Mouse (Mus musculus) intestine, postnatal 0 days (tissue): Measurements from ENCODE around the gene Iqce. TPM values are rescaled to one million over a fixed set of nuclear protein-coding genes. Genes with fewer than 3 reads are reported as not detected.

Experiments
- ATAC-seq: fragments of 200-750 bp; cut with Nextera tagmentation; 2 replicates; pipeline ENCODE4 v1.8.0; 2017; ENCODE audit warnings: mild to moderate bottlenecking, moderate TSS enrichment, moderate library complexity
- H3K27ac ChIP-seq: fragments of 300-500 bp; sonication (generic); 2 replicates; pipeline ENCODE4 v1.5.1; 2014; ENCODE audit warnings: mild to moderate bottlenecking, low read depth, low read length, moderate library complexity
- H3K27me3 ChIP-seq: fragments of 300-500 bp; sonication (generic); replicated peaks from 2 replicates; pipeline ENCODE4 v1.6.1; 2014; ENCODE audit warnings: low read length, mixed read lengths; ENCODE audit not compliant: control insufficient read depth, insufficient read depth
- H3K36me3 ChIP-seq: fragments of 300-500 bp; sonication (generic); 2 replicates; pipeline ENCODE4 v1.6.1; 2014; ENCODE audit warnings: mild to moderate bottlenecking, moderate library complexity; ENCODE audit not compliant: control insufficient read depth, insufficient read depth
- H3K4me1 ChIP-seq: fragments of 300-500 bp; sonication (generic); replicated peaks from 2 replicates; pipeline ENCODE4 v1.6.1; 2014; ENCODE audit warnings: antibody characterized with exemption, low read length, mixed read lengths; ENCODE audit not compliant: control insufficient read depth, insufficient read depth
- H3K4me2 ChIP-seq: fragments of 300-500 bp; sonication (generic); replicated peaks from 2 replicates; pipeline ENCODE4 v1.6.1; 2014; ENCODE audit warnings: low read depth, mild to moderate bottlenecking, moderate library complexity
- H3K4me3 ChIP-seq: fragments of 300-500 bp; sonication (generic); 2 replicates; pipeline ENCODE4 v1.5.1; 2014; ENCODE audit warnings: low read depth, low read length
- H3K9ac ChIP-seq: fragments of 300-500 bp; sonication (generic); 2 replicates; pipeline ENCODE4 v1.6.1; 2014; ENCODE audit warnings: mild to moderate bottlenecking, low read depth, low read length
- H3K9me3 ChIP-seq: fragments of 300-500 bp; sonication (generic); 2 replicates; pipeline ENCODE4 v1.6.1; 2016; ENCODE audit warnings: mixed run types; ENCODE audit not compliant: control insufficient read depth
- CTCF ChIP-seq: sonication (generic); IDR thresholded peaks from 2 replicates; pipeline ENCODE4 v1.5.1; 2016; ENCODE audit warnings: low read depth, mild to moderate bottlenecking, control low read depth, antibody characterized with exemption, moderate library complexity
- WGBS: fragments of 180-500 bp; shearing (Covaris S2); extraction: QIAGEN DNeasy Blood & Tissue Kit; methylation state at CpG from one replicate; pipeline ENCODE4 v1.1.7; 2014; 5-methylcytosine and 5-hydroxymethylcytosine counted together
- polyA plus RNA-seq: library from polyadenylated mRNA; unstranded; fragments of >200 nt; fragmentation: Nextera tagmentation; extraction: Ambion mirVana; gene quantifications from 2 replicates; pipeline ENCODE4 v1.2.1, GENCODE M21; 2015

Iqce gene
- polyA plus RNA-seq, 1 experiment from 2014 or later: 5.7 TPM

DNA sequence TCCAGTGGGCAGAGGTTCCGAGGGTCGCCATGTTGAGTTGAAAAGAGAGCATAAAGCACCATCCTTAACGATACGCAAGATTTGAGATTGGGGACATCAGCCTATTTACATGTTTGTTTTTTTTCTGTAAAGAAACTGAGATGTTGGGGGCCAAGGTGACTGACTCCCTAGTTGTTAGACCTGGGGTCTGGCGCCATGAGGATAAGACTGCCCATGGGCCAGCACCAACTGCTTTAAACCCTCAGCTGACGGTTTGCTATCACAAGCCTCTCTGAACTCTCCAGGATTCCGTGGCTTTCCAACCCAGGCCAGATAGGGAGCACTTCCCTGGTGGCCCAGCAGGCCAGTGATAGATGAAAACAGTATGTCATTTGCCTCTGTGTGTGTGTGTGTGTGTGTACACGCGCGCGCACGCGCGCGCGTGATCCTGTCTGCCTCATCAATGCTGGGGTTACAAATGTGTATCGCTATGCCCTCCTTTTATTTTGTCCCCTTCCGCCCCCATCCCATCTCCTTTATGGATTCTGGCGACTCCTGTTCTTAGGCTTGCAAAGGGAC, 519 bp upstream of the Iqce start:
- Histone ChIP-seq H3K4me1 (0 out of 2 replicates have a peak, but pooled peaks cover 6% of the 10 kb centered on the region), H3K9me3 (no peaks in the 10 kb centered on the region), H3K27me3 (no peaks in the 10 kb centered on the region), H3K4me3 (peak overlapping the region; percentile 63), H3K27ac (no peak overlapping the region), H3K36me3 (peaks cover 3% of the 10 kb centered on the region; the same call in 1 of the 2 replicates), H3K4me2 (peak overlapping the region; percentile 89), H3K9ac (peak overlapping the region; percentile 54)
- WGBS: 55% methylated on average over 19 of the region's 19 CpGs
- no peak for ATAC-seq
- TF ChIP-seq CTCF: no peak

DNA sequence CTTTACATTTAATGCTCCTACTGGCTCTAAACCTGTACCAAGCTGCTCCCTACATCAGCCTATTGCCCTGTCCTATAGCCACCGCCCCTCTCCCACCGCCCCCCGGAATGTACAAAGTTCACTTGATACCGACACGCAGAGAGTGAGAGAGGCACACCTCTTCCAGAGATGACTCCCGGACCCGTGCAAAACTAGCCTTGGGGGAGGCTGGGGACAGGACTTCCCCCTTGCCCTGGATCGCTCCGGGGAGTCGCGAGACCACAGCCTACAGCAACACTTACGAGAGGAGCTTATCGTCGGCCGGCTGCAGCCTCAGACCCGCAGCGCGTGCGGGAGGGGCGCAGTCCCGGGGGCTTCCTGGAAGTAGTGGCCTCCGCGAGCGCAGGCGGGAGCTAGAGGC, 517 bp downstream of the Iqce start:
- Histone ChIP-seq H3K9me3 (no peaks in the 10 kb centered on the region), H3K4me3 (peak overlapping the region; percentile 63), H3K27me3 (no peaks in the 10 kb centered on the region), H3K27ac (peak overlapping the region; percentile 60), H3K4me1 (0 out of 2 replicates have a peak, but pooled peaks cover 6% of the 10 kb centered on the region), H3K36me3 (peaks cover 6% of the 10 kb centered on the region), H3K9ac (peak overlapping the region; percentile 54), H3K4me2 (peak overlapping the region; percentile 89)
- peak; percentile 2; the same call in 1 of the 2 replicates for ATAC-seq
- WGBS: under 1% methylated on average over 25 of the region's 25 CpGs
- no peak for TF ChIP-seq CTCF

DNA sequence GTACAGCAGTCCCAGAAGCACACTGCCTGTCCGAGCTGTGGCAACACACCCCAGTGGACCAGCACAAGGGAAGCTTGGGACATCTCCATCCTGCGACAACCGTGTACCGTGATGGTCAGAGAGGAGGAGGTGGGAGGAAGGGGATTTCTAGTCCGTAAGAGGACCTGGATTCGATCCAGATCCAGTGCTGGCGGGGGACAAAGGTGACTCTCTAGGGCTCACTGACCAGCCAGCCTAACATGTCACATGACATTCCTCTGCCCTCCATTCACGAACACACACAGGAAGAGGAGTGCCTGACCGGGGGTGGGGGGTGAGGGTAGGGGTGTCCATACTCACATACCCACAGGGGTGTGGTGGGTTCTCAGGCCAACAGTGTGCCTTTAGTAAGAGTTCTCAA, 2.4 kb downstream of the Iqce start:
- no peak for ATAC-seq
- 67% methylated on average over 9 of the region's 9 CpGs for WGBS
- H3K27ac ChIP-seq: no peak overlapping the region
- H3K4me1 ChIP-seq: 0 out of 2 replicates have a peak, but pooled peaks cover 2% of the 10 kb centered on the region
- peaks cover 11% of the 10 kb centered on the region for H3K36me3 ChIP-seq
- no peaks in the 10 kb centered on the region for H3K27me3 ChIP-seq
- no peak overlapping the region for H3K4me2 ChIP-seq
- TF ChIP-seq CTCF: no peak
- no peaks in the 10 kb centered on the region for H3K9me3 ChIP-seq
- H3K4me3 ChIP-seq: no peak overlapping the region
- no peak overlapping the region for H3K9ac ChIP-seq

DNA sequence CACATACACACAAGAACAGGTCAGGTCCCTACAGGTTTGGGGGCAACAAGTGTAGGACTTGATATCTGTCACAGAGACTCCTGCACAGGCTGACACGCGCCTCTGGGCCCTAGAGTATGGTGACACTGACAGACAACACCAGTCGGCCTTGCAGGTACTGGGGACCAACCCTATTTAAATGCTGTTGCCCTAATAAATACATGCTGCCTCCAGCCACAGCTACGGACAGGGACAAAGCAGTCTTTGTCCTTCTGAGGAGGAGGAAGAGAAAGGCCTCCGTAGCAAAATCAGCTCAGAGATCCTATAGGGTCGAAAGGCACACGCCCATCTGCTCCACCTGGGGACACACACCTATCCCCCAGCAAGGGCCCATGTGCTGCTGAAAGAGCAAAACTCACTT, 6.2 kb downstream of the Iqce start:
- no peaks in the 10 kb centered on the region for H3K27me3 ChIP-seq
- no peak overlapping the region for H3K9ac ChIP-seq
- no peaks in the 10 kb centered on the region for H3K4me1 ChIP-seq
- TF ChIP-seq CTCF: no peak
- WGBS: 48% methylated on average over 7 of the region's 7 CpGs
- H3K36me3 ChIP-seq: peaks cover 38% of the 10 kb centered on the region
- no peak overlapping the region for H3K27ac ChIP-seq
- H3K4me2 ChIP-seq: no peak overlapping the region
- H3K4me3 ChIP-seq: no peak overlapping the region
- peak; percentile 56 for ATAC-seq
- H3K9me3 ChIP-seq: no peaks in the 10 kb centered on the region

DNA sequence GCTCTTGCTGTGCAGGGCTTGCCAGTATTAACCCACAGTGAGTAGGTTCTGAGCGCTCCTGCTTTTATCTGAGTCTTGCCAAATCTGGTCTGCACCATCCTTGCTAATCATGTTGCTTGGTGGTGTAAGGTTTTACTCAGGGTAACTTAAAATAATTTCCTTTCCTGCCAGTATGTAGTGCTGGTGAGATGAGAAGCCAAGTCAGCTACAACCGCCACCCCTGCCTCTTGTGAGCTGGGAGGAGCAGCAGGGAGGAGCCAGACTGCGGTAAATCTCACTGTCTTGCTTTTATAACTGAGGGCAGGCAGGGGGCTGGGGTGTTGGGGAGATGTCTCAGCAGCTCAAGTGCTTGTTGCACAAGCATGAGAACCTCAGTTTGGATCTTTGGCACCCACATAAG, 13.7 kb downstream of the Iqce start:
- Histone ChIP-seq H3K9me3 (no peaks in the 10 kb centered on the region), H3K27me3 (no peaks in the 10 kb centered on the region), H3K4me2 (no peak overlapping the region), H3K27ac (no peak overlapping the region), H3K4me1 (no peaks in the 10 kb centered on the region), H3K4me3 (no peak overlapping the region), H3K36me3 (peaks cover 54% of the 10 kb centered on the region), H3K9ac (no peak overlapping the region)
- TF ChIP-seq CTCF: no peak
- no peak for ATAC-seq
- WGBS: 69% methylated on average over 3 of the region's 3 CpGs

DNA sequence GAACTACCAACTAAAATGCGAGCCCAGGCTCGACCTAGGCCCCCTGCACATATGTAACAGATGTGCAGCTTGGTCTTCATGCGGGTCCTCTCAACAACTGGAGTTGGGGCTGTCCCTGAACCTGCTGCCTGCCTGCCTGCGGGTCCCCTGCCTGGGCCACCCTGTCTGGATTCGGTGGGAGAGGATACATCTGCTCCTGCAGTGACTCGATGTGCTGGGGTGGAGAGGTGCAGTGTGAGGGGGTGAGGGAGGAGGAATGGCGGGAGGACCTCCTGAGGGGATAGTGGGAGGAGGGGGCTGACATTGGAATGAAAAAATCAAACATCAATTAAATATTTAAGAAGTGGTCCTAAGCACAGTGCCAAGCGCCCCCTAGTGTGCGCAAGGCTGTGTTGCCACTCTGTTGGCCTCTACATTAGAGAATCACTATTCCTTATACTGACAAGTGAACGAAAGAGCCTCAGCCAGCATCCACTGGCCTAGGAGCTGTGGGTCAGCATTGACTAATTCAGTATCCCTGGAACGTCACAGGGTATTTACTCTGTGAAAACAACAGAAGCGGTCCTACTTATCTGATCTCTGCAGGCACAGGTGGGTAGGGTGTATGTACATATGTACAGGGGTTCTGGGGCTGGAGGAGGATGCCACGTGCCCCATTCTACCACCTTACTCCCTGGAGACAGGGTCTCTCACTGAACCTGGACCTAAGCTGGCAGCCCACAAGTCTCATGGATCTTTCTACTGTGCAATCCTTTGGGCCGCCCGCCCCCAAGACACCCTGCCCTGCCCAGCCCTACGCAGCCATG, 17.6 kb downstream of the Iqce start:
- Histone ChIP-seq H3K4me3 (no peak overlapping the region), H3K27me3 (no peaks in the 10 kb centered on the region), H3K9me3 (no peaks in the 10 kb centered on the region), H3K27ac (no peak overlapping the region), H3K36me3 (peaks cover 32% of the 10 kb centered on the region), H3K4me1 (no peaks in the 10 kb centered on the region), H3K4me2 (no peak overlapping the region), H3K9ac (no peak overlapping the region)
- WGBS: 62% methylated on average over 16 of the region's 16 CpGs
- peak; percentile 85 for TF ChIP-seq CTCF
- no peak for ATAC-seq
